In the genomic region with DNA sequence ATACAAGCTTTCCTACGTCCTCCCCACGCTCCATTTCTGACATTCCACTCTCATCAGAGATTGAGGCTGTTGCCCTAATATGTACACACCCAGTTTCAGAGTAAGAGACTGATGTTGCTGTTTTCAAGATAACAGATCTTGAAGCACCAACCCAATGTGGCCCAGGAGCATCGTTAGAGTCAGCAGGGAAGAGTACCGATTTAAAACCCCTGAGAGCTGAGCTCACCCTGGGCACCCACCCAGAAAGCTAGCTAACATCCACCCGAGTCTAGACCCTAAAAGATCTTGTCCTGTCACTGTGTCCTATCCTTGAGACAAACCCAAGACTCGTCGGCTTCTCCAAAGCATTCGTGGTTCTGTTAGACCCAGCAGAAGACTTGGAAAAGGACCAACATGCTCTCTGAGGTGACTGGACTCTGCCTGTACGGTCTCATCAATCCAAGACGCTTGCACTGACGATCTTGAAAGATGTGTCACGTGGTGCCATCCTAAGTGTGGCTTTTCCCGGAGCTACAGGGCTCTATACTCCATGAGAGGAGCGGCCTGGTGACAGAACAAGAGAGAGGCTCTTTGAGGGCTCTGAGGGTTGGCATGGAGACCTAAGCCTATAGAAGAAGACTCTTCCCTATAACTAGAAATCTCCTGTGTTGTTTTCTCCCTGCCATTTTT, we compare ENCODE assay signal across 17 mouse cellular contexts.
DNase-seq lines count a peak whose midpoint lies in the region; ATAC-seq and TF ChIP-seq lines count a peak whose summit lies in the region.
"Had no signal": no experiment of that assay in that cellular context is flagged by ENCODE, and none has a peak within 500 bp of the region (broad histone marks: within the 10 kb centered on the region; RNA-seq: fewer than 3 reads in every experiment).

No protein-coding gene starts in this region.

- 65% methylated on average over 14 of the region's 14 CpGs for WGBS in heart, postnatal 0 days
- 41% methylated on average over 14 of the region's 14 CpGs for WGBS in cerebellum, adult 2 months
- WGBS in intestine, embryonic 15.5 days: 86% methylated on average over 14 of the region's 14 CpGs

- intact Hi-C loops in left cerebral cortex, adult 2 months (cut with DNase I): loop anchor here (5.0 kb wide), 1 partner anchor 84 kb away; no protein-coding TSS in a partner anchor

- no peak overlapping the region for H3K4me2 ChIP-seq in heart, postnatal 0 days (ENCODE audit: low read depth, low read length)
- H3K4me2 ChIP-seq in intestine, embryonic 15.5 days (replicated peaks): no peak overlapping the region
- H3K4me2 ChIP-seq: liver, embryonic 12.5 days had no signal

- no peak overlapping the region for H3K9ac ChIP-seq in heart, postnatal 0 days (replicated peaks; ENCODE audit: low read depth, low read length)
- H3K9ac ChIP-seq in intestine, embryonic 15.5 days: no peak overlapping the region
- H3K9ac ChIP-seq: forebrain, postnatal 0 days; liver, embryonic 12.5 days had no signal

- TF ChIP-seq EP300 in heart, postnatal 0 days (IDR thresholded peaks at IDR 0.05; ENCODE audit: low read depth): no peak

- no peaks in the 10 kb centered on the region for H3K36me3 ChIP-seq in heart, postnatal 0 days (replicated peaks; ENCODE audit: control insufficient read depth, insufficient read depth, low read length)
- H3K36me3 ChIP-seq in intestine, embryonic 15.5 days: no peaks in the 10 kb centered on the region
- H3K36me3 ChIP-seq: liver, embryonic 12.5 days had no signal

- H3K27me3 ChIP-seq in heart, postnatal 0 days (ENCODE audit: control insufficient read depth, insufficient read depth, low read length): no peaks in the 10 kb centered on the region
- H3K27me3 ChIP-seq in cerebellum, adult 2 months (ENCODE audit: control insufficient read depth, insufficient read depth, low read length): no peaks in the 10 kb centered on the region
- H3K27me3 ChIP-seq in intestine, embryonic 15.5 days (replicated peaks): no peaks in the 10 kb centered on the region
- H3K27me3 ChIP-seq: liver, embryonic 12.5 days had no signal

- DNase-seq in heart, adult 11 months: peak; percentile 91
- DNase-seq in heart, postnatal 4 days: no peak
- peak; percentile 25 for DNase-seq in lung, postnatal 10 days
- no peak for DNase-seq in lung, postnatal 36 days
- DNase-seq in heart, postnatal 0 days (ENCODE audit: low spot score): no peak
- no peak for DNase-seq in cerebellum, adult 2 months
- no peak for DNase-seq in left cerebral cortex, adult 2 months (ENCODE audit: extremely low spot score in 1 of 2, low spot score in 2 of 2)
- DNase-seq: cerebellum, adult 18-20 months; forebrain, postnatal 0 days; gastrocnemius, postnatal 10 days; kidney, adult 8-10 months; kidney, postnatal 4 days; thymus, postnatal 25 days had no signal

- no peak for TF ChIP-seq POLR2A in cerebellum, adult 2 months (IDR thresholded peaks at IDR 0.05; ENCODE audit: borderline replicate concordance, insufficient read depth, low read length)

- peak overlapping the region; percentile 52 for H3K27ac ChIP-seq in heart, postnatal 0 days (ENCODE audit: low read depth)
- no peak overlapping the region for H3K27ac ChIP-seq in cerebellum, adult 2 months (ENCODE audit: insufficient read depth, low read length)
- no peak overlapping the region for H3K27ac ChIP-seq in intestine, embryonic 15.5 days
- H3K27ac ChIP-seq in left cerebral cortex, adult 2 months: no peak overlapping the region
- H3K27ac ChIP-seq: liver, embryonic 12.5 days; stomach, postnatal 0 days had no signal

- no peak for TF ChIP-seq CTCF in heart, postnatal 0 days (IDR thresholded peaks at IDR 0.05; ENCODE audit: low read depth)
- TF ChIP-seq CTCF in cerebellum, adult 2 months (IDR thresholded peaks at IDR 0.05; ENCODE audit: borderline replicate concordance, insufficient read depth, low read depth, low read length): no peak
- no peak for TF ChIP-seq CTCF in left cerebral cortex, adult 2 months (IDR thresholded peaks at IDR 0.05)

- H3K4me3 ChIP-seq in heart, postnatal 0 days (ENCODE audit: low read depth, low read length): no peak overlapping the region
- no peak overlapping the region for H3K4me3 ChIP-seq in cerebellum, adult 2 months (replicated peaks; ENCODE audit: insufficient read depth, low read depth, low read length)
- H3K4me3 ChIP-seq in intestine, embryonic 15.5 days (replicated peaks): no peak overlapping the region
- no peak overlapping the region for H3K4me3 ChIP-seq in left cerebral cortex, adult 2 months
- H3K4me3 ChIP-seq: erythroblast, embryonic 14.5 days; liver, embryonic 12.5 days had no signal

- no peak for ATAC-seq in heart, postnatal 0 days (ENCODE audit: insufficient read depth, low read depth)
- no peak for ATAC-seq in intestine, embryonic 15.5 days
- ATAC-seq: forebrain, postnatal 0 days; liver, embryonic 12.5 days had no signal

- H3K4me1 ChIP-seq in heart, postnatal 0 days (ENCODE audit: control insufficient read depth, insufficient read depth): peaks cover 26% of the 10 kb centered on the region
- peaks cover 23% of the 10 kb centered on the region for H3K4me1 ChIP-seq in cerebellum, adult 2 months (ENCODE audit: control insufficient read depth, insufficient read depth, low read length)
- H3K4me1 ChIP-seq in intestine, embryonic 15.5 days (replicated peaks): peaks cover 19% of the 10 kb centered on the region

- H3K9me3 ChIP-seq in heart, postnatal 0 days (replicated peaks; ENCODE audit: control insufficient read depth, low read length): no peaks in the 10 kb centered on the region
- H3K9me3 ChIP-seq in intestine, embryonic 15.5 days: no peaks in the 10 kb centered on the region
- H3K9me3 ChIP-seq: liver, embryonic 12.5 days had no signal

Comparison
In these comparisons a context has a peak if more than half of its experiments do, and no peak if none do; other contexts are left out.
1. DNase-seq: peak in heart, adult 11 months (single experiment) and lung, postnatal 10 days (single experiment); none in heart, postnatal 4 days (single experiment), lung, postnatal 36 days (single experiment), heart, postnatal 0 days (single experiment), cerebellum, adult 2 months (0 of 2) and left cerebral cortex, adult 2 months (0 of 2).